Mouse (Mus musculus): ENCODE results near the gene Carns1.

The Carns1 gene

DNA sequence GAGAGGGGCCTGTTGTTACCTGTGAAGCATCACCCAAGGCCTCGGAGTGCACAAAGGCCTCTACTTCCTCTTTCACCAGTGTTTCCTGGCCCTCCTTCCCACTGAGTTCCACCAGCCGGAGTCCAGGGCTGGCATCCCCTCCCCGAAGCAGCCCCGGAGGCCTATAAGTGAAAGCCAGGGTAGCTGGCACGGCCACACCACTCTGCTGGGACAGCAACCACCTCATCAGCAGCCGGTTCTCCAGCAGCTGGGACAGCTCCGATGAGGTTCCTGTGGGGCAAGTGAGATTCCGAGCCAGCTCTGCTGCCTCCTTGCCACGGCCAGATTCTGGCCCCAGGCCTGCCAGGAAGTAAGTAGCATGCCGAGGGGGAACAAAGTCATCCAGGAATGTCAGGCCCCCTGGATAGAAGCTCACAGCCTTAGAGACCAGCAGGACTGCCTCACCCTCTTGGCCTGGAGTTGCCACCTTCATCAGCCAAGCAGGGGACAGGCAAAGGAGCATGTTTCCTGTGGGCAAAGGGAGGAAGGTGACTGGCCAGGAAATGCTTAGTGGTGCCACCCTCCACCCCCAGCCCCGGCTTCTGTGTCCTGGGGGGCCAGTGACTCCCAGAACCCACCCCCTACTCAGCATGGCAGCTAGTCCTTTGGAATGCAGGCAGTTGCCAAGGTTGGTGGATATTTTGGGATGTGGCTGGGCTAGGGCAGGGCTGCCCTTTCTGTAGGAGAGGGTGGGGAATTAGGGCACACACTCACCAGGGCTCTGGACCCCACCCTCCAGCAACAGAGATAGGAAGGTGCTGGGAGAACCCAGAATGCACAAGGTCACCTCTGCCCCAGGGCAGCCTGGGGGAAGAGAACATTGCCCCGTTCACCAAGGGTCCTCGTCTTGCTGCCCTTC, 3.6 kb downstream of the Carns1 start:
- DNase-seq (ENCODE audit: low spot score), result no peak

- no peak for DNase-seq (ENCODE audit: low spot score)
Measured at GRCm38 (mm10) chr19:4170723-4171392, 4.4 kb downstream of the Carns1 start.

- DNase-seq (ENCODE audit: low spot score), result no peak
Measured at GRCm38 (mm10) chr19:4169810-4170209, 5.5 kb downstream of the Carns1 start.

DNA sequence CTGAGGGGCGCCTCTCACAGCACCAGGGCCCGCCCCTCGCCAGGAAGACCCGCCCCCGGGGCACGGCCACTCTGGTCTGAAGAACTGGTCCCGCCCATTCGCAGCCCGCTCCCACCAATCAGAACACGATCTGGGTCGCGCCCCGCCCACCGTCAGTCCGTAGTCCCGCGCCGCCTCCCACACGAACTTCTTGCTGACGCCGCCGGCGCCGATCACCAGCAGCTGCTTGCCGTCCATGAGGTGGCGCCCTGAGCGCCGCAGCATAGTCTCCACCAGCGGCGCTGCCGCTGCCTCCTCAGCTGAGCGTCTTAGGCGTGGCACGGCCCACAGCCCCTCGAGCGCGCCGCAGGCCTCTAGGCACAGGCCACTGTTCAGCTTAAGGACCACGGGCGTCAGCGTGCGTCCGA, 5.9 kb downstream of the Carns1 start:
- peak; percentile 99 for DNase-seq (ENCODE audit: low spot score)

DNA sequence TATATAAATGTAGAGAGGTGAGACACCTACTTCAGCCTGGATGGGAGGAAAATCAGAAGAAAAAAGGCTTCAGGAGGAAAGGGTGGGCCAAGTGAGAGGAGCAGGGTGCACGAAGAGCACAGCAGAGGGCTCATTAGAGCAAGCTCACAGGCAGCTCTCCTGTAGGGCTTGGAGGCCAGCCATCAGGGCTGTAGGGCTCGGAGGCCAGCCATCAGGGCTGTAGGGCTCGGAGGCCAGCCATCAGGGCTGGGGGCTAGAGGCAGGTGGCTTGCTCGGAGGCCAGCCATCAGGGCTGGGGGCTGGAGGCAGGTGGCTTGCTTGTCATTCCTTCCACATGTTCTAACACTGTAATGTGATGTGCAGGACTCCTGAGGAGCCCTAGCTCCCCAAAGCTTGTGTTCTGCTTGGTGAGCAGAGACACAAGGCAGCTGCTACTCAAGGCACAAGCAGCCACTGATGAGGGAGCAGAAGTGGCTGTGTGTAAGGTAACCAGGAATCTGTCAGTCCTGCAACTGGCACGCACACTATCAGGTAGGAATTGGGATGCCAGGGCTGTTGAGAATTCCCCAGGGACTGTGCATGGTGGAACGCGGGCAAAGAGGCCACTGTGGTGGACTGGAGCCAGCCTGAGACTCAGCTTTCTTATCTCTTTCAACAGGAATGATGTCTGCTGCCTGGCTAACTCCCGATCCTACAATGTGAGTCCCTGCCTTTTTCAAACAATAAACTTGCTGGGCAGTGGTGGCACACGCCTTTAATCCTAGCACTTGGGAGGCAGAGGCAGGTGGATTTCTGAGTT, 8.4 kb downstream of the Carns1 start:
- no peak for DNase-seq (ENCODE audit: low spot score)

DNA sequence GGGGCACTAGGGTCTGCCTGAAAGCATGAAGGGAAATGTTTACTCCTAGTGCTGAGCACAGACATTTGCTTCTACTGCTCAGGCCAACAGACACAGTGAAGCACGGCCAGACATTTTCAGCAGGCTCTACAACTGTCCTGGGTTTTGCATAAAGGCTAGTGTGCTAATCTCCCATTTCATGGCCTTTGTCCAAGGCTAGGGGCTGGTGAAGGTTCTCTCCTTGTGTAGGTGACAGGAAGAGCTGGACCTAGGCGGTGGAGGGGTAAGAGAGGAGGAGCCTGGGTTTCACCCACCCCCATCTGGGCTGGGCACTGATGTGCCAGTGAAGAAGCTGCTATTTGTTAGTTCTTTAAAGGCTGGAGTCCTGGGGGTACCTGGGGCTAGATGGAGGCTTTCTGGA, 10.6 kb downstream of the Carns1 start:
- no peak for DNase-seq (ENCODE audit: low spot score)

DNA sequence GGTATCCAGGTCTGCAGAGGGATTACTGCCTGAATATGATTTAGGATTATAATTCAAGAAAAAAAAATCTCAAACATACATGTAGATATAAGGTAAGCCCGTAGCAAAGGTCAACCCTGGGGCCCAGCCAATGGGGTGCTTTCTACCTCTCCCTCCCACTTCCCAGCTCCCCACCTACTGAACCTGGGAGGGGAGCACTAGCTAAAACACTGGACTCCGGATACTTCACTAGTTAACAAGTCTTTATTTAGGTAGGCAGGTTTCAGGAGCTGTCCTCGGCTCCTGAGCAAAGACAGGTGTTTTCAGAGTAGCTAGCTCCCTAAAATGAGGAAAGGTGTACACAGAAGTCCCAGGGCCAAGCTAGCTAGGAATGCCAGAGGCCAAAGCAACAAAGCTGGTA, 11.2 kb downstream of the Carns1 start:
- DNase-seq (ENCODE audit: low spot score), result no peak

- no peak for DNase-seq (ENCODE audit: low spot score)
Measured at GRCm38 (mm10) chr19:4163543-4163887, 11.8 kb downstream of the Carns1 start.

GRCm38 (mm10) chr19:4162646-4163542, 12.4 kb downstream of the Carns1 start, which contains the start of gene Rps6kb2:
Gene Rps6kb2, minus strand, starts transcription at chr19:4163354.
- DNase-seq (ENCODE audit: low spot score), result peak; percentile 93

DNA sequence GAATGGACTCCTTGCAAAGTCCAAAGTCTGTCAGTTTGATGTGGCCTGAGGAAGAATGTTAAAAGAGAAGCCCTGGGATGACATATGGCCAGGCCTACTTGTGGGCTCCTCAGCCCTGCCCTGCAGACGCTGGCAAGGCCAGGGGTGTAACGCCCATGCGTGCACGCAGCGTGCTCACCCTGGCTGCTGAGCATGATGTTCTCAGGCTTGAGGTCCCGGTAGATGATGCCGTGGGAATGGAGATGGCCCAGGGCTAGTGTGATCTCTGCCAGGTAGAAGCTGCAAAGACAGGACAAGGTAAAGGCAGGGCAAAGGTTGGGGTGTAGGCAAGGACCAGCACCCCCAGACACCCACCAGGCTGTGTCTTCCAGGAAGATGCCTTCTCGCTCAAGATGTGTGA, 16.2 kb downstream of the Carns1 start:
- DNase-seq (ENCODE audit: low spot score), result no peak

GRCm38 (mm10) chr19:4156771-4157170, 18.5 kb downstream of the Carns1 start:
- no peak for DNase-seq (ENCODE audit: low spot score)

DNA sequence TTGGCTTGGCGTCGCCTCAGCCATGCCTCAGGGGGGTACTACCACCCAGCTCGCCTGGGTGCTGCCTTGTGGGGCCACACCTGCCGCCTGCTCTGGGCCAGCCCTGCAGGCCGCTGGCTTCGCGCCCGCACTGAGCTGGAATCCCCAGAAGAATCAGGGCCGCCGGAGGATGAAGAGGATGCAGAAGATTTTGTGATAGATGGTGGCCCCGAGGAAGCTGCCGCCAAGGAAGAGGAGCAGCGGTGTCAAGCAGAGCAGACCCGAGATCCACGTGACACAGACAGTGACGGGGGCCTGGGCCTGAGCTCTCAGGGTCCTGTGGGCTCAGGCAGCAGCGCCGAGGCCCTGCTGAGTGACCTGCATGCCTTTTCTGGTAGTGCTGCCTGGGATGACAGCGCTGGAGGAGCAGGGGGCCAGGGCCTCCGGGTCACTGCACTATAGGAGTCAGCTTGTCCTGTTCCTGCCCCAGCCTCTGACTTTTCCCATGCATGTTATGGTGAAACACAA, 19.2 kb downstream of the Carns1 start:
- DNase-seq (ENCODE audit: low spot score), result no peak

- DNase-seq (ENCODE audit: low spot score), result no peak
Measured at GRCm38 (mm10) chr19:4155223-4156072, 19.8 kb downstream of the Carns1 start.

GRCm38 (mm10) chr19:4154437-4155222, 20.6 kb downstream of the Carns1 start:
- DNase-seq (ENCODE audit: low spot score), result no peak

GRCm38 (mm10) chr19:4153232-4153654, 22.0 kb downstream of the Carns1 start, which contains the start of gene Ptprcap:
Gene Ptprcap, plus strand, starts transcription at chr19:4153604.
- no peak for DNase-seq (ENCODE audit: low spot score)

- DNase-seq (ENCODE audit: low spot score), result no peak
Measured at GRCm38 (mm10) chr19:4152445-4153231, 22.6 kb downstream of the Carns1 start.

- DNase-seq (ENCODE audit: low spot score), result no peak
Measured at GRCm38 (mm10) chr19:4151898-4152297, 23.4 kb downstream of the Carns1 start.

- DNase-seq (ENCODE audit: low spot score), result no peak
Measured at GRCm38 (mm10) chr19:4151488-4151860, 23.8 kb downstream of the Carns1 start.
